Mouse (Mus musculus) adrenal gland, adult 10 weeks (tissue): Measurements from ENCODE around the gene Lias. TPM values are rescaled to one million over a fixed set of nuclear protein-coding genes. Genes with fewer than 3 reads are reported as not detected.

Experiments used
- polyA plus RNA-seq: library from polyadenylated mRNA; stranded (reverse); fragments of 350-450 nt; fragmentation: Illumina TruSeq; extraction: RNeasy Lipid Tissue Mini Kit (QIAGEN cat#74804); gene quantifications from one replicate; pipeline ENCODE4 v1.2.3, GENCODE M21; 2014; ENCODE audit warnings: low read depth, low replicate concordance

Gene Lias
- polyA plus RNA-seq: 116 TPM

DNA sequence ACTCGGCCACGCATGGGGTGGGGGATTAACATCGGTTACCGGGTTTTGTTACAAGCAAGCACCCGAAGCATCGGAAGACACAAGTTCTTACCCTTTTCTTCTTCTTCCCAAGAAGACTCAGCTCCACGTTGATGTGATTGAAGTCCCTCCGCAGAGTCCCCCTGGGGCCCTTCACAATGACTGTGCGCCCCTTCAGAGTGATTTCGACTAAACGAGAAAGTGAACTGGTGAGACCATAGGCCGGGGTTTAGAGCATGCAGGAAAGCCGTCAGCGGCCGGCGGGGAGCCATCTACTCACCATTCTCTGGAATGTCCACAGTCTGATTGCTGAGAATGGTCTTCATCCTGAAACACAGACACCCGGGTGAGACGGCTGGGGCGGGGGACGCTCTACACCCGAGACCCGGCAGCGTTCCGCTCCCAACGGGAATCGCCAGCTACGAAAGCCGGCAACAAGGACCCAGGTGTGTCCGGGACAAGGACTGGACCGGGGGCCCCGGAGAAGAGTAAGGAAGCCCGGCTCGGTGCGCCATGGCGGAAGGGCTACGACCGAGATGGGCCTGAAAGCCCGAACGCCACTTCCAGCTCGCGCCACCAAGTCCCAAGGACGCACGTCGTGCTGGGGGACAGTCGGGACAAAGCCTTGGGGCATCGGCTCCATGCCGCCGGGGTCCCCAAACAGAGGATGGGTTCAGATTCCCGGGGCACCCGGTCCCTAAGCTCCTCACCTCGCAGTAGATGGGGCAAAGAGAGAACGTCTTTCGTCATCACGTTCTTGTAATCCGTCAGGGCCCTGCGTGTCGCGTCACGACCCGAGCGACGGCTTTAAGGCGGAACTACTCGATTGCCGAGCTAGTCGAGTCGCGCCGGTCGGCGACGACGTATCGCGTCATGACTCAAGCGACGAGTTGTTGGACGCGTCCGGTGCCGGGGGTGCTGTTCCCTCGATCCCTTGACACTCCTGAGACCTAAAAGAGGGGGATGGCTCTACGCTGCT lies at the start of gene Lias, which contains the start of gene Rpl9:
Gene Lias, plus strand, starts transcription at position 850 of the 997 bp plus-strand sequence.
Gene Rpl9, minus strand, starts transcription at position 797 of the 997 bp plus-strand sequence.

DNA sequence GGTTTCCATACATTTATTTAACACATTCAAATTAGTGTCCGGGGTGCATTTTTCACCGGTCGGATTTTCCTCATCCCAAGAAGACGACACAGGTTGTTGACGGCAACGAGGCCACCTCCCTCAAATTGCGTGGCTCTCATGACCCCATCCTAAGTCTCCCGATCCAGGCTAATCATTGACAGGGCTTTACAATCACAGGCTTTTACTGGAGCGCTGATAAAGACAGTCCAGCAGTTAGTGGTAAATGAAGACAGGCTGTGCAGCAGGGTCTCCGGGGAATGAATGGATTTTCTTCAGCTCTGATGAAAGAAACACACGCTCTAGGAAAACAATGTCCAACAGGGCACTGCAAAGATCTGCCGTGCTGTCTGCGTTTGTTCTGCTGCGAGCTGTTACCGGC lies 43.1 kb upstream of the Lias start, which contains the start of gene Klb:
Gene Klb, plus strand, starts transcription at position 147 of the 400 bp plus-strand sequence.

DNA sequence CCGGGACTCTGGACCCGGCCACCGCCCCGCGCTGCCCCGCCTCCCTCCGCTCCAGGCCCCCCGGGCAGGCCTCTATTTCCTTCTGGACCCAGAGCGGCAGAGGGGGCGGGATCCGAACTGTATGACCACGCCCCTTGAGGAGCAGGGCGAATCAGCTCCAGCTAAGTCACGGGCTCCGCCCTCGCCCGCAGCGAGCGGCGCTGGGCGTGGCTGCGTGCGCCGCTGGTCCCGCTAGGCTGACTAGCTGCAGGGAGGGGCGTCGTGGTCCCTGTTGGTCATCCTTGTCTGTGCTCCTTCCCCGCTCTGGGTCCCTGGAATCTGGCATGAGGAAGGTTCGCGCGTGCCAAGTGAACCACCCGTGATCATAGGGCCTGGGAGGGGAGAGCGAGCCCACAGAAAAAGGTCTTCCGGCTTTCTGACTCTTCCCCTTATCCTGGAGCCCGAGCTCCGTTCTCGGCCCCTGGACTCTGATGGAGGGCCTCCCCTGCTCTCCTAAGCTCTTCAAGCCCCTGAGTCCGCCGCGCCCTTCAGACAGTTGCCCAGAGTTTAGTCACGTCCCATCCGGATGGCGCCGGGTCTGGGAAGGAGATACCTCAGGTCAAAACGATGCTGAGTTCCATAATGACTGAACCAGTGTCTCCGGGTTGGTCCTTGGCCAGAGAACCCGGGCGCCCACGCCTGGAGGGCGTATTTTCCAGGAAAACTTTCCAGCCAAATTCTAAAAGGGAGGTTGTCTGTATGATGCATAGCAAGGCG lies 44.7 kb downstream of the Lias start, which contains the start of gene Ugdh:
Gene Ugdh, minus strand, starts transcription at position 144 of the 756 bp plus-strand sequence.

Other genes with a start within 250 kb of the Lias start
- gene Wdr19, start 191.8 kb upstream of the Lias start, polyA plus RNA-seq: 12.6 TPM
- 49.6 TPM for gene Rfc1, start 55.8 kb upstream of the Lias start, polyA plus RNA-seq
- 5.3 TPM for gene Klb, start 43.2 kb upstream of the Lias start, polyA plus RNA-seq
- 580 TPM for gene Rpl9, start 53 bp upstream of the Lias start, polyA plus RNA-seq
- gene Ugdh, start 44.5 kb downstream of the Lias start, polyA plus RNA-seq: 208 TPM
- gene Gm43552, start 101.3 kb downstream of the Lias start, polyA plus RNA-seq: not detected
- gene Smim14, start 145.7 kb downstream of the Lias start, polyA plus RNA-seq: 229 TPM
- 152 TPM for gene Ube2k, start 145.7 kb downstream of the Lias start, polyA plus RNA-seq